Mouse (Mus musculus) thymus, postnatal 0 days (tissue): ENCODE measurements around the gene Dpysl4. TPM values are rescaled to one million over a fixed set of nuclear protein-coding genes. Genes with fewer than 3 reads are reported as not detected.

ENCODE experiments used
- DNase-seq: peaks from one replicate; pipeline ENCODE4 v3.0.0-alpha.2; 2015; ENCODE audit warnings: low spot score
- polyA plus RNA-seq: library from polyadenylated mRNA; unstranded; fragments of >200 nt; fragmentation: Nextera tagmentation; extraction: Ambion mirVana; gene quantifications from 2 replicates; pipeline ENCODE4 v1.2.1, GENCODE M21; 2015

Dpysl4 gene
- polyA plus RNA-seq, 1 experiment from 2014 or later, result 0.22 TPM

GRCm38 (mm10) chr7:139096399-139096798 is 10.6 kb downstream of the Dpysl4 start:
- DNase-seq, result no peak

- DNase-seq, result no peak
These were observed 14.8 kb downstream of the Dpysl4 start for GRCm38 (mm10) chr7:139100531-139101095.

GRCm38 (mm10) chr7:139101286-139101804 is 15.5 kb downstream of the Dpysl4 start:
- DNase-seq, result no peak

- no peak for DNase-seq
These were observed 16.0 kb downstream of the Dpysl4 start for GRCm38 (mm10) chr7:139101826-139102225.

- DNase-seq, result no peak
These were observed 18.2 kb downstream of the Dpysl4 start for GRCm38 (mm10) chr7:139103960-139104381.

GRCm38 (mm10) chr7:139105076-139105475 is 19.3 kb downstream of the Dpysl4 start:
- no peak for DNase-seq

GRCm38 (mm10) chr7:139105705-139106104 is 19.9 kb downstream of the Dpysl4 start:
- no peak for DNase-seq

- no peak for DNase-seq
These were observed 22.3 kb downstream of the Dpysl4 start for GRCm38 (mm10) chr7:139107908-139108650.

GRCm38 (mm10) chr7:139119152-139119774 is 33.5 kb downstream of the Dpysl4 start:
- DNase-seq, result peak; percentile 40

GRCm38 (mm10) chr7:139119775-139120153 is 34.0 kb downstream of the Dpysl4 start:
- DNase-seq, result no peak

GRCm38 (mm10) chr7:139125881-139126280 is 40.1 kb downstream of the Dpysl4 start:
- no peak for DNase-seq

GRCm38 (mm10) chr7:139126549-139126948 is 40.7 kb downstream of the Dpysl4 start:
- no peak for DNase-seq

- no peak for DNase-seq
These were observed 43.2 kb downstream of the Dpysl4 start for GRCm38 (mm10) chr7:139128994-139129393.

- DNase-seq, result no peak
These were observed 44.6 kb downstream of the Dpysl4 start for GRCm38 (mm10) chr7:139130361-139130760.

GRCm38 (mm10) chr7:139131538-139131937 is 45.7 kb downstream of the Dpysl4 start:
- no peak for DNase-seq

GRCm38 (mm10) chr7:139133446-139133845 is 47.6 kb downstream of the Dpysl4 start:
- no peak for DNase-seq

- DNase-seq, result no peak
These were observed 49.4 kb downstream of the Dpysl4 start for GRCm38 (mm10) chr7:139135236-139135635.

GRCm38 (mm10) chr7:139136906-139137491 is 51.2 kb downstream of the Dpysl4 start:
- DNase-seq, result no peak

GRCm38 (mm10) chr7:139139921-139140461 is 54.2 kb downstream of the Dpysl4 start:
- DNase-seq, result no peak

- DNase-seq, result no peak
These were observed 58.0 kb downstream of the Dpysl4 start for GRCm38 (mm10) chr7:139143785-139144184.

GRCm38 (mm10) chr7:139145891-139146290 is 60.1 kb downstream of the Dpysl4 start:
- DNase-seq, result no peak

GRCm38 (mm10) chr7:139147360-139147759 is 61.6 kb downstream of the Dpysl4 start:
- DNase-seq, result no peak
